Mouse (Mus musculus) megakaryocyte progenitor cell, adult 5-6 weeks (primary cell): ENCODE results near the gene Madcam1. TPM values are rescaled to one million over a fixed set of nuclear protein-coding genes. Genes with fewer than 3 reads are reported as not detected.

Experiments used
- ATAC-seq: replicated peaks from 2 replicates; pipeline ENCODE4 v1.8.0; 2016; ENCODE audit warnings: mild to moderate bottlenecking, moderate TSS enrichment, inconsistent platforms; ENCODE audit not compliant: poor library complexity
- total RNA-seq, 2 experiments: library from RNA; stranded (forward) in 1 of 2; stranded (reverse) in 1 of 2; fragments of 157-497, 149-512 nt in 1 of 2; fragments of 200-1000 nt in 1 of 2; gene quantifications; 2 replicates each; pipeline versions ENCODE4 v1.2.3 to v1.2.4; 2015 to 2017

The Madcam1 gene
- not detected in 2 replicates for total RNA-seq (2015)
- total RNA-seq (2017) = not detected in 2 replicates

DNA sequence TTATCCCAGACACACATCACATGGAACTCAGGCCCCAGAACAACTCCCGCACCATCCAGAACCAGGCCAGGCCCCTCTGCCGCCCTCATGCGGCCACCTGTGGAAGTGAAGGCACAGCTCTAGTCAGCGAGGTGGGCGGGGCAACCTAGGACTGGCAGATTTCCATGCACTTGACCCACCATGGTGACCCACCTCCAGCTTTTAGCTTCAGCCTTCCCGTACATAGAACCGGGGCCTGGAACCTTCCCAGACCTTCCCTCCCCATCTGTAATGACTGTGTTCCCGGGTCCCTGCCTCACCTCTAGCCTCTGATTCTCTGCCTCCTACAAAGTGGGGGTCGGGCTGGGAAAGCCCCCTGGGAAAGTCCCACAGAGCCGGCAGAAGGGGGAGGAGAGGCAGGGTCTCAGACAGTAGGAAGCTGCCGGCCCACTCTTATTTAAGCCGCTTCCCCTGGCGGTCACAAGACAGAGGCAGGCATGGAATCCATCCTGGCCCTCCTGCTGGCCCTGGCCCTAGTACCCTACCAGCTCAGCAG lies at the start of gene Madcam1:
Gene Madcam1, plus strand, starts transcription at position 429 of the 535 bp plus-strand sequence.
- peak; percentile 70 for ATAC-seq

GRCm38 (mm10) chr10:79615860-79616259 lies 48.5 kb upstream of the Madcam1 start:
- ATAC-seq = no peak

GRCm38 (mm10) chr10:79616376-79616775 lies 48.0 kb upstream of the Madcam1 start:
- no peak for ATAC-seq

GRCm38 (mm10) chr10:79623950-79624349 lies 40.4 kb upstream of the Madcam1 start:
- no peak for ATAC-seq

DNA sequence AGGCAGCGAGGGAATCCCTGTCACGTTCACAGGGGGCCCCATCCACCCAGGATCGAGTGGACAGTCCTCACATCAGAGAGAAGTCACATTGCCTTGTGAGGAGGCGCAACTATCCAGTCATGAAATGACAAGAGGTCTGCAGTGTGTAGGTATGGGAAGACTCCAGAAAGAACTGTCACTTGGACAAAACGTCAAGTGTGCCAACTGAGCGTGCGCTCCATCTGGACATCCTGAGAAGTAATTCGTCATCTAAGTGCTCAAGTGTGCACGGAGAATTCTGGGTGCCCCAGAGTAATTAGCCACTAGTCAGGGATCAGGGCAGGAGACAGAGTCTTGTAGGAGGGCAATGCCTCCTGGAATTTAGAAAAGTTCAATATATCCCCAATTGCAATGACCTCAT lies 39.0 kb upstream of the Madcam1 start:
- ATAC-seq = no peak

DNA sequence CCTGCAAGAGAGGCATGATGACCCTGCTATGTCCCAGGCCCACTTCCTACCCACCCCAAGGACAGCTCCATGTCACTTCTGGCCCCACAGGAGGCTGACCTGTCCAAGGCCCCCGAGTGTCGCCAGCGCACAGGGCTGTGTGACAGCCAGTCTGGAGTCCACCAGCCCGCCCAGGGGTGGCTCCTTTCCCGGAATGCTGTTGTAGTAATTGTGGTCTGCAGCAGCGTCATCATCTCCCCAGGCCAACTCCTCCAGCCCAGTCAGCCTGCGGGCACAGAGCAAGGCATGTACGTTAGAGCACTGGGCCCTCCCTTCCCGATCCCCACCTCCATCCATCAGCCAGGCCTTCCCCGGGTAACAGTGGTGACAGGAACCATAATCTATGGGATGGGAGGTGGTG lies 38.2 kb upstream of the Madcam1 start:
- ATAC-seq = no peak

GRCm38 (mm10) chr10:79628377-79628776 lies 36.0 kb upstream of the Madcam1 start:
- no peak for ATAC-seq

DNA sequence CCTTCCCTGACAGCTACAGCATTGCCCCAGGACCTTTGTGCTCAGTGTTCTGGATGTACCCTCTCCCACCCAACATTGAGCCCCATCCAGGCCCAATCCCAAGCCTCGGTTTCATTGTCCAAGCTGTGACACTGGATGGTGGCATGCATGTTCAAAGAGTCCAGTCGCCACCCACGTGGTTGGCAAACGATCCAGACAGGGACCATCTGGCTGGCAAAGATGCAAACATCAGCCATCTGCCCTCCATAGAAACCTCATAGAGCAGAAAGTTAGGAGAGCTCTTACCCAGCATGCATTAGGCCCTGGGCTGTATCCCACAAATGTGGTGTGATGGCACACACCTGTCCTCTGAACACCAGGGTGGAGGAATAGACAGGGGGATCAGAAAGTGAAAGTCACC lies 32.9 kb upstream of the Madcam1 start:
- no peak for ATAC-seq

- no peak for ATAC-seq
Observed at GRCm38 (mm10) chr10:79633006-79633777, 31.2 kb upstream of the Madcam1 start.

GRCm38 (mm10) chr10:79636287-79636686 lies 28.1 kb upstream of the Madcam1 start:
- ATAC-seq = no peak

DNA sequence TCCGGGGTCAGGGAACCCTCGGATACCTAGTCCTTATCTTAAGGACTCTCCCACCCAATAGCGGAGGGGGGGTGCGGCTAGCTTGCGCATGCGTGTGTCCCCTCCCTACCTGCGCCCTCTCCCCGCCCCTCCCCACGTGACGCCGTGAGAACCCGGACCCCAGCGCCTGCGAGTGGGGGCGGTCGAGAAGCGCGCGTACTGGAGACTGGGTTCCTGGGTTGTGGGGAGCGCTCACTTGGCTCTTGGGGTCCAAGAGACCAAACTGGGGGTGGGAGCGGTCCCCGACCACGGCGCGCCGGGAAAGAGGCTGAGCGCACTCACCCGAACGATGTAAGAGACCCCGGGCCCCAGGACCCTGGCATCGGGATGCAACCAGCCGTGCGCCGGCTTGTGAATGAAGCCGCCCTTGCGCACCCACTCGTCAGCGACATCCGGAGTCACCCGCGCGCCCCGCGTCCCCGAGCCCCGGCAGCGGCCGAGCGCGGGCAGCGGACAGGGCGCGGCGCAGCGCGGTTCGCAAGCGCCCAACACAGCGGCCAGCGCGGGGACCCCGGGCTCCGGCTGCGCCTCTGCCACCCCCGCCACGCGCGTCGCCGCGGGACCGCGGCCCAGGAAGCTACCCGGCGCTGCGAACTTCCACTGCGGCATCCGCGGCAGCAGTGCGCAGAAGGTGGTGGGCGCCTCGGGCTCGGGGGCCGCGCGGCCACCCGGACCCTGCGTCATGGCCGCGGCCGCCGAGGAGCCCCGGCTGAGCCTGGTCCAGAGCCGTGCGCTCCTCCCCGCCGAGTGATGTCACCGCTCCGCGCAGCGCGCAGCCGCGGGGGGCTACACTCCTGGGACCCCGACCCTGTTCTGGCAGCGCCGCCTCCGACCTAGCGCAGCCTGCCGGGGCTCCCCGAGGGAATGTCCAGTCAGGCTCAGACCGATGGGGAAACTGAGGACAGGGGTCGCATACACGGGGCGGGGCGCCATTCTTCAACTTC lies 26.9 kb upstream of the Madcam1 start, which contains the start of gene Shc2:
Gene Shc2, minus strand, starts transcription at position 791 of the 983 bp plus-strand sequence.
- ATAC-seq = 0 out of 2 replicates have a peak, but pooled peaks have one; percentile 6

- ATAC-seq = no peak
Observed at GRCm38 (mm10) chr10:79638486-79639204, 25.7 kb upstream of the Madcam1 start.

GRCm38 (mm10) chr10:79645711-79646110 lies 18.6 kb upstream of the Madcam1 start, which contains the start of gene Odf3l2:
Gene Odf3l2, minus strand, starts transcription at chr10:79645738.
- no peak for ATAC-seq

GRCm38 (mm10) chr10:79649070-79649751 lies 15.1 kb upstream of the Madcam1 start:
- ATAC-seq = peak; percentile 97

- no peak for ATAC-seq
Observed at GRCm38 (mm10) chr10:79652789-79653188, 11.6 kb upstream of the Madcam1 start.

DNA sequence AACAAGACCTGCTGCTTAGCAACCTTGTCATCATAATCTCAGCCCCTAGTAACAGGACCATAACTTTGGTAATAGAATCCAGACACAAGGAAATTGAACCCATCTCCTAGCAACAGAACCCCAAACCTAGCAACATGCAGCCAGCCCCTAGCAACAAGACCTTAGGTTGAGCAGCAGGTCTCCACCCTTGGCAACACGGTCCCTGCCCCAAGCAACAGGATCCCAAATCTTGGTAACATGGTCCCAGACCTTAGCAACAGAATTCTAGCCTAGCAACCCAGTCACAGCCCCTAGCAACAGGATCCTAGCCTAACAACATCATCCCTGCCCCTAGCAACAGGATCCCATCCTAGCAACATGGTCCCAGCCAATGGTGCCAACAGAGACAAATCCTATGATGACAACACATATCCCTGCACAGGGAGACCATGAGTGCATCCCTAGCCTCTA lies 9.4 kb upstream of the Madcam1 start:
- ATAC-seq = no peak

DNA sequence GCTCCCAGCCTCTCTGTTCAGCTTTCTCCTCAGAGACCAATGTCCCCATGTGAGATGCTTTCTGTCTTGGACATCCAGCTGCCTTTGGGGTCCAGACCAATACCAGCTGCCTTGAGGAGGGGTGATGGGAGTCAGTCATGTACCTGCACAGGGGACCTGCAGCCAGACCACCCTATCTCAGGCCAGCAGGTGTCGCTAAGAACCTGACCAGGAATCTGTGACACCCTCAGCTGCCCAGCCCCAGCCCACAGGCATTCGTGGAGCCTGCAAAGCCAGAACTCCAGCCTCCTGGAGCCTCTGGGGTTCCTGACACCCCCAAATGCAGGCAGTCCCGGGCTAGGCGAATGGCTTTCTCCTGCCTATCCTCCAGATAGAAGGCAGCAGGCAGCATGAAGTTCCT lies 5.5 kb upstream of the Madcam1 start:
- ATAC-seq = peak; percentile 70

DNA sequence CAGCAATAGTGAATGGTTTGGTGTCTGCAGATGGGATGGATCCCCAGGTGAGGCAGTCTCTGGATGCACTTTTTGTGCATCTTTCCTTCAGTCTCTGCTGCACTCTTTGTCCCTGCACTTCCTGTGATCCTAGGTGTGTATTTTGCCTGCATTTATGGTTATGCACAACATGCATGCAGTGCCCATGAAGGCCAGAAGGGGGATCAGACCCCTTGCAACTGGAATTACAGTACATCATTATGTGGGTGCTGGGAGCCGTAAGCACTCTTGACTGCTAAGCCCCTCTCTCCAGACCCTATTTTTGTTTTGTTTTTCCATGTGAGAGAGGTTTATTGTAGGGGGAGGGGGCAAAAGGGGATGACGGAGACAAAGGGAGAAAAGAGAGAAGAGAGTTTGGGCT lies 4.1 kb upstream of the Madcam1 start:
- peak; percentile 55 for ATAC-seq

- ATAC-seq = no peak
Observed at GRCm38 (mm10) chr10:79661861-79662260, 2.5 kb upstream of the Madcam1 start.

DNA sequence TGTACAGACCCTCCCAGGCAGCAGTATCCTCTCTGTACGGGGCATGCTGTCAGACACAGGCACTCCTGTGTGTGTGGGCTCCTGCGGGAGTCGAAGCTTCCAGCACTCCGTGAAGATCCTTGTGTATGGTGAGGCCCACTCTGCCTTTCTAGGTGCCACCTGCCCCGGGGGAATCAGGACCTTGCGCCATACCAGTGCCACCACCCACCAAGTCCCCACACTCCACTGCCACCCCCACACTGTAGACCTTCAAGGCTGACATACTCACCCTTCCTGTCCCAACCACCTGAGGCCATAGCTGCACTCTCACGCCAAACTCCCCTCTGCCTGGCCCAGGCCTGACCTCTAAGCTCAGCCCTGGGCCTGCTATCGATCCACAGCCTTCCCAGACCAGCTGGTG lies 692 bp downstream of the Madcam1 start:
- ATAC-seq = no peak
